Mouse (Mus musculus) brown adipose tissue, adult 24 weeks (tissue): Measurements from ENCODE around the gene Abcf2. TPM values are rescaled to one million over a fixed set of nuclear protein-coding genes. Genes with fewer than 3 reads are reported as not detected.

Source experiments
- H3K27ac ChIP-seq: fragments of 200-500 bp; replicated peaks from 2 replicates; pipeline ENCODE4 v1.5.1; 2012; ENCODE audit warnings: low read depth, mild to moderate bottlenecking, low read length
- H3K4me1 ChIP-seq: fragments of 200-500 bp; 2 replicates; pipeline ENCODE4 v1.6.1; 2012; ENCODE audit warnings: low read length, mixed read lengths; ENCODE audit not compliant: control insufficient read depth, insufficient read depth, insufficient read length
- H3K4me3 ChIP-seq: fragments of 200-500 bp; 2 replicates; pipeline ENCODE4 v1.5.1; 2012; ENCODE audit warnings: low read depth, mild to moderate bottlenecking, low read length, moderate library complexity; ENCODE audit not compliant: insufficient read depth
- polyA plus RNA-seq: library from polyadenylated mRNA; stranded (reverse); fragments of >200 nt; gene quantifications from 2 replicates; pipeline ENCODE4 v1.2.4, GENCODE M21; 2012; ENCODE audit not compliant: missing spikeins, insufficient read depth, insufficient read length

The Abcf2 gene
- polyA plus RNA-seq, 1 experiment = 32.1 TPM

DNA sequence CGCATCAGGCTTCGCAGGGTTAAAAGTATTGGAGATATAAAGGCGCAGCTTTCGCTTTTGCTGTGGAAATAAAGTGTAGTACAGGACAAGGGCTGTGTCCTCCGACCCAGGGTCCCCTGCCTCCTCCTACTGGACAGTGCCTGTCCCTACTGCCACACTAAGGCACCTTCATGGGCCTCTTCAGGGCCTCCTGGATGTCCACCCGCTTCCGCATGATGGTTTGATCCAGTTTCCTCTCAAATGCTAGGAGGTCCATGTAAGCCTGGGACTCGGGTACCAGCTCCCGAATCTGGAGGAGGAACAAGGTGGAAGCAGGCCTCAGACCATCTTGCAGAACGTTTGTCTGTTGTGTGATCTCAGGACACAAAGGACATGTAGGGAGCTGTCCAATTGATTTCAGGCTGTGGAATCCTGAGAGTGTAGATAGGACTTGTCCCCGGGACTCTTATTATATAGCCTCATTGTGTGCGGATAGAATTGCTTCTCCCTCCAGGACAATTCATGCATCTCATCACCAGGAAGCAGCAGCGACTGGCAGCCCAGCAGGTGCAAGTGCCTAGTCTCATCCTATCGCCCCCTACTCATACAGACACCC, 18.6 kb upstream of the Abcf2 start:
- H3K4me1 ChIP-seq = peaks cover 4% of the 10 kb centered on the region
- no peak overlapping the region for H3K27ac ChIP-seq
- H3K4me3 ChIP-seq = no peak overlapping the region

- Histone ChIP-seq H3K4me3 (no peak overlapping the region), H3K27ac (no peak overlapping the region), H3K4me1 (0 out of 2 replicates have a peak, but pooled peaks cover 3% of the 10 kb centered on the region)
Observed at GRCm38 (mm10) chr5:24595261-24595660, 18.0 kb upstream of the Abcf2 start.

DNA sequence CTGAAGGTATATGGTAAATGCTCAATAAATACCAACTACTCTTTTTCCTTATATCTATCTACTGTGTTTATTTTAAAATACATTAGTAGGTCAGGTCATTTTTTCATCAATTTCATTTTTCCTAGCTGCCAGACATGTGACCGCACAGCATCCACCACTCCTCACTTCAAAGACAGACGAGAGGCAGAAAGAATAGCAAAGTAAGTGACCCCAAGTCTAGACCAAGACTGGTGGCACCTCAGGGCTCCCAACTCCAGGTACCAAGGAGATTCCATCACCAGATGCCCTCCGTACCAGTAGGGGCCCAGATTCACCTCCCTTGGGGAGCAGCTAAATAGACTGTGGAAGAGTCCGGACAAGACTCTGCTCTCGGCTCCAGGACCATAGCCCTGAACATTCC, 17.1 kb upstream of the Abcf2 start:
- H3K4me3 ChIP-seq = no peak overlapping the region

DNA sequence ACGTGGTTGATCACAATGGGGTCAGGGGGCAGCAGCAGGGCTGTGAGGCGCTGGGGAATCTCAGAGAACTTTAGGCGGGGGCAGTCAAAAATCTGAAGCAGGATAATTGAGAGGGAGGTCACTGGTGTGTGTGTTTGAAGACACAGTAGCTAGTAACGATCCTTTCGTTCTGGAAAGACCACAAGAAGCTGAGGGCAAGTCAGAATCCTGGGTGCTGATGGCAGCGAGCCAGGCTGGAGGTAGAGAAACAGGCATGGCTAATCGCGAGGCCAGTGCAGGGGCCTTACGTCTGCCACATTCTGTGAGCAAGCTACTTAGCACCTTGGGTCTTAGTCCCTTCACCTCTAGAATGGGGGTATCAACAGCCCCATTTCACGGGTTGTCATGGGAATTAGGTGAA, 16.7 kb upstream of the Abcf2 start:
- H3K4me3 ChIP-seq = no peak overlapping the region
- H3K27ac ChIP-seq = no peak overlapping the region
- 0 out of 2 replicates have a peak, but pooled peaks cover 3% of the 10 kb centered on the region for H3K4me1 ChIP-seq

More for the DNA sequence above, 17.1 kb upstream of the Abcf2 start:
- H3K27ac ChIP-seq = no peak overlapping the region
- 0 out of 2 replicates have a peak, but pooled peaks cover 3% of the 10 kb centered on the region for H3K4me1 ChIP-seq

GRCm38 (mm10) chr5:24593230-24593629, 16.0 kb upstream of the Abcf2 start:
- Histone ChIP-seq H3K27ac (no peak overlapping the region), H3K4me1 (0 out of 2 replicates have a peak, but pooled peaks cover 3% of the 10 kb centered on the region), H3K4me3 (no peak overlapping the region)

GRCm38 (mm10) chr5:24592471-24593160, 15.3 kb upstream of the Abcf2 start:
- peak overlapping the region; percentile 46 for H3K4me3 ChIP-seq
- H3K4me1 ChIP-seq = peaks cover 5% of the 10 kb centered on the region
- no peak overlapping the region for H3K27ac ChIP-seq

DNA sequence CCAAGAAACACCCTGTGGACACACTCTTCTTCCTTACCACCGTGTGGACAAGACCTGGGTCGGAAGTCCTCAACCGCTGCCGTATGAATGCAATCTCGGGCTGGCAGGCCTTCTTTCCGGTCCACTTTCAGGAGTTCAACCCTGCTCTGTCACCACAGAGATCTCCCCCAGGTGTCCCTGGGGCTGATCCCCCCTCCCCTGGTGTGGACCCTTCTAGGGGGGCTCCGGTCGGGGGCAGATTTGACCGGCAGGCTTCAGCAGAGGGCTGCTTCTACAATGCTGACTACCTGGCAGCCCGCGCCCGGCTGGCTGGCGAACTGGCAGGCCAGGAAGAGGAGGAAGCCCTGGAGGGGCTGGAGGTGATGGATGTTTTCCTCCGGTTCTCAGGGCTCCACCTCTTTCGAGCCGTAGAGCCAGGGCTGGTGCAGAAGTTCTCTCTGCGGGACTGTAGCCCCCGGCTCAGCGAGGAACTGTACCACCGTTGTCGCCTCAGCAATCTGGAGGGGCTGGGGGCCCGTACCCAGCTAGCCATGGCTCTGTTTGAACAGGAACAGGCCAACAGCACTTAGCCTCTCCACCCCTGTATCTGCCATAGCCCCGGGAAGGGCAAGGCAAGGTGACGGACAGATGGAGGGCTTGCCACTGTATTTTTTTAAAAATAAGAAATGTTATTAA, 14.7 kb upstream of the Abcf2 start:
- 0 out of 2 replicates have a peak overlapping the region, but pooled peaks have one; percentile 28 for H3K27ac ChIP-seq
- peaks cover 6% of the 10 kb centered on the region for H3K4me1 ChIP-seq
- peak overlapping the region; percentile 46 for H3K4me3 ChIP-seq

DNA sequence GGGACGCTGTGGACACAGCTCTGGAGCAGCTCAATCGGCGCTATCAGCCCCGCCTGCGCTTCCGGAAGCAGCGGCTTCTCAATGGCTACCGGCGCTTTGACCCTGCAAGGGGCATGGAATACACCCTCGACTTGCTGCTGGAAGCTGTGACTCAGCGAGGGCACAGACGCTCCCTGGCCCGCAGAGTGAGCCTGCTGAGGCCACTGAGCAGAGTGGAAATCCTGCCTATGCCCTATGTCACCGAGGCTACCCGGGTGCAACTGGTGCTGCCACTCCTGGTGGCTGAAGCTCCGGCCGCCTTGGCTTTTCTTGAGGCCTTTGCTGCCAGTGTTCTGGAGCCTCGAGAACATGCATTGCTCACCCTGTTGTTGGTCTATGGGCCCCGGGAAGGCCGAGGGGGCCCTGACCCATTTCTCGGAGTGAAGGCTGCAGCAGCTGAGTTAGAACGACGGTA, 14.0 kb upstream of the Abcf2 start:
- H3K27ac ChIP-seq = no peak overlapping the region; the same call in 1 of the 2 replicates
- H3K4me3 ChIP-seq = peak overlapping the region; percentile 46
- H3K4me1 ChIP-seq = peaks cover 6% of the 10 kb centered on the region

- Histone ChIP-seq H3K4me1 (peaks cover 6% of the 10 kb centered on the region), H3K27ac (no peak overlapping the region), H3K4me3 (no peak overlapping the region)
Observed at GRCm38 (mm10) chr5:24589511-24590500, 12.5 kb upstream of the Abcf2 start.

DNA sequence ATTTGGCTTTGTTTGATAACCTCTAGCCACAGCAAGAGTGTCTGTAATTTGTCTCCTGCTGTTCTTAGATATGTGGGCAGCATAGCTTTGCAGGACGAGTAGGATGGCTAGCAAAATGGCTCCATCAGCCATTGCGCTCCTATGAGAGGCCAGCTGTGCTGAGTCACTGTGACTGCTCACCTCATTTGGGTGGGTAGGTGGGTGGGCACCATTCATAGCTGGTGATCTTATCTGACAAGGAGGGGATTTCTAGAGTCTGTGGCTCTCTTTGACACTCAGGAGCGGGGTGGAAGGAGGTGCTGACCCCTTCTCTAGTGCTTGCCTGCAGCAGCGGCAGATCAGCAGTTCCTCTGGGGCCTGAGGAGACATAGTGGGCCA, 9.9 kb upstream of the Abcf2 start:
- Histone ChIP-seq H3K4me3 (peak overlapping the region; percentile 93), H3K4me1 (peaks cover 6% of the 10 kb centered on the region), H3K27ac (peak overlapping the region; percentile 53)

- peak within 1 kb of the TSS; percentile 93 for H3K4me3 ChIP-seq
- H3K4me1 ChIP-seq = peaks cover 6% of the 10 kb centered on the region
- H3K27ac ChIP-seq = peak within 1 kb of the TSS; percentile 53
Observed at GRCm38 (mm10) chr5:24586547-24587199, 9.4 kb upstream of the Abcf2 start, which contains the start of gene Chpf2. TSS of gene Chpf2 (plus strand) at chr5:24586741.

- peak overlapping the region; percentile 93 for H3K4me3 ChIP-seq
Observed at GRCm38 (mm10) chr5:24586106-24586505, 8.8 kb upstream of the Abcf2 start.

GRCm38 (mm10) chr5:24578109-24578963, 1.1 kb upstream of the Abcf2 start:
- H3K27ac ChIP-seq = peak overlapping the region; percentile 85
- peak overlapping the region; percentile 69 for H3K4me3 ChIP-seq
- H3K4me1 ChIP-seq = peaks cover 5% of the 10 kb centered on the region; the same call in 1 of the 2 replicates

More at GRCm38 (mm10) chr5:24586106-24586505, 8.8 kb upstream of the Abcf2 start:
- peaks cover 6% of the 10 kb centered on the region for H3K4me1 ChIP-seq
- peak overlapping the region; percentile 43 for H3K27ac ChIP-seq
